In the genomic region with DNA sequence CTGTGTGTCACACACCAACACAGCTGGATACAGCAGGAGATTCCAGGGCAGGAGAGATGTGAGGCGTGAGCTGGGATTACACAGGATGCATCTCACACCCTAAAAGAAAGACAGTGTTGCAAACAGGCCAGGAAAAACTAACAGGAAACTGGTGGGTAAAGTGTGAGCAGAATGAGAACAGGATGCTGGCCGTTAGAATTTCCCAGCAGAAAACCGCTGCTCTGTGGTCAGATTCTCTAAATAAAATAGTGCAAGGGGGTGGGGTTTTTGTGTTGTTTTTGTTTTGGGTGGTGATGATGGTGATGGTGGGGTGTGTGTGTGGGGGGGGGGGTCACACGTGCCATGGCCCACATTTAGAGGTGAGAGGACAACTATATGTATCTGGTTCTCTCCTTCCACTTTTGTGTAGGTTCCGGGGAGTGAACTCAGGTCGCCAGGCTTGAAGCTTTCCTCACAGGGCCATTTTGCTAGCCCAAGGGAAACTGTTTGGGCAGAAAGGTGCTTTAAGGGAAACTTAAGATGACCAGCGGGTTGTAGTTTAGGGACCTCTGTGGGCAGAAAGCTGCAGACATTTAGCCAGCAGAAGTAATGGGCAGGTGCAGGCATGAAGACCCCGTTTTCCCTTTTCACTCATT, we compare ENCODE assay signal across 21 mouse cellular contexts. TPM values are rescaled to one million over a fixed set of nuclear protein-coding genes. Genes with fewer than 3 reads are reported as not detected.
A peak's percentile ranks its signal among the peaks of the same experiment; 100 is the strongest.
DNase-seq lines count a peak whose midpoint lies in the region; ATAC-seq and TF ChIP-seq lines count a peak whose summit lies in the region.
"Had no signal": no experiment of that assay in that cellular context is flagged by ENCODE, and none has a peak within 500 bp of the region (broad histone marks: within the 10 kb centered on the region; RNA-seq: fewer than 3 reads in every experiment).

No protein-coding gene starts in this region.

- H3K4me1 ChIP-seq in lung, embryonic 14.5 days (ENCODE audit: insufficient read depth), result no peaks in the 10 kb centered on the region; the same call in 1 of the 2 replicates
- peaks cover 12% of the 10 kb centered on the region for H3K4me1 ChIP-seq in kidney, embryonic 14.5 days (ENCODE audit: control insufficient read depth, insufficient read depth, low read length)

- no peaks in the 10 kb centered on the region for H3K9me3 ChIP-seq in lung, embryonic 14.5 days (ENCODE audit: low read depth, low read length)
- H3K9me3 ChIP-seq in kidney, embryonic 14.5 days (ENCODE audit: control insufficient read depth, low read length), result no peaks in the 10 kb centered on the region
- H3K9me3 ChIP-seq: intestine, embryonic 15.5 days; limb, embryonic 13.5 days; neural tube, embryonic 12.5 days had no signal

- intact Hi-C loops in gastrocnemius, adult 2 months (cut with DNase I), result no loop called here

- no peak overlapping the region for H3K27ac ChIP-seq in lung, embryonic 14.5 days (ENCODE audit: low read depth)
- no peak overlapping the region for H3K27ac ChIP-seq in kidney, embryonic 14.5 days (ENCODE audit: low read depth, low read length)
- H3K27ac ChIP-seq in gastrocnemius, adult 2 months, result no peak overlapping the region
- H3K27ac ChIP-seq: intestine, embryonic 15.5 days; limb, embryonic 13.5 days; neural tube, embryonic 12.5 days had no signal

- H3K4me3 ChIP-seq in lung, embryonic 14.5 days (ENCODE audit: low read depth, low read length), result no peak overlapping the region
- no peak overlapping the region for H3K4me3 ChIP-seq in kidney, embryonic 14.5 days (ENCODE audit: low read length)
- no peak overlapping the region for H3K4me3 ChIP-seq in gastrocnemius, adult 2 months
- H3K4me3 ChIP-seq: erythroblast, embryonic 14.5 days; intestine, embryonic 15.5 days; neural tube, embryonic 12.5 days had no signal

- no peaks in the 10 kb centered on the region for H3K27me3 ChIP-seq in lung, embryonic 14.5 days (ENCODE audit: insufficient read depth, low read length)
- no peaks in the 10 kb centered on the region for H3K27me3 ChIP-seq in kidney, embryonic 14.5 days (ENCODE audit: control insufficient read depth, insufficient read depth, low read length)
- H3K27me3 ChIP-seq: intestine, embryonic 15.5 days; limb, embryonic 13.5 days; neural tube, embryonic 12.5 days had no signal

- DNase-seq in lung, embryonic 14.5 days, result peak; percentile 40
- no peak for DNase-seq in lung, adult 18-20 months
- peak; percentile 30 to 51 for DNase-seq in CD8-positive naive resting alpha-beta T cell, adult 2 months (ENCODE audit: low read depth in 2 of 2, low spot score in 2 of 2)
- peak; percentile 88 for DNase-seq in induced T-regulatory cell, adult 2 months (ENCODE audit: low read depth)
- peak; percentile 63 for DNase-seq in thymus, postnatal 0 days (ENCODE audit: low spot score)
- no peak for DNase-seq in adrenal gland, adult 8-10 months
- DNase-seq in gastrocnemius, adult 2 months, result no peak
- DNase-seq: cerebellum, postnatal 10 days; heart, adult 18-20 months; heart, postnatal 14 days; kidney, postnatal 25 days; midbrain, embryonic 14.5 days had no signal

- H3K9ac ChIP-seq in lung, embryonic 14.5 days, result no peak overlapping the region
- H3K9ac ChIP-seq in kidney, embryonic 14.5 days (ENCODE audit: low read depth, low read length), result no peak overlapping the region
- H3K9ac ChIP-seq: intestine, embryonic 15.5 days; limb, embryonic 13.5 days; neural tube, embryonic 12.5 days had no signal

- no peak overlapping the region for H3K4me2 ChIP-seq in lung, embryonic 14.5 days
- no peak overlapping the region for H3K4me2 ChIP-seq in kidney, embryonic 14.5 days (replicated peaks; ENCODE audit: low read depth, low read length)
- H3K4me2 ChIP-seq: intestine, embryonic 15.5 days; limb, embryonic 13.5 days; neural tube, embryonic 12.5 days had no signal

- no peak for TF ChIP-seq CTCF in lung, embryonic 14.5 days (IDR thresholded peaks at IDR 0.05; ENCODE audit: low read depth)
- no peak for TF ChIP-seq CTCF in gastrocnemius, adult 2 months (IDR thresholded peaks at IDR 0.05)

- ATAC-seq in lung, embryonic 14.5 days (ENCODE audit: insufficient read depth), result no peak
- no peak for ATAC-seq in kidney, embryonic 14.5 days (ENCODE audit: low FRiP score, low TSS enrichment)
- ATAC-seq: intestine, embryonic 15.5 days had no signal

- H3K36me3 ChIP-seq in lung, embryonic 14.5 days (ENCODE audit: insufficient read depth), result no peaks in the 10 kb centered on the region
- H3K36me3 ChIP-seq in kidney, embryonic 14.5 days (ENCODE audit: control insufficient read depth, insufficient read depth, low read length), result no peaks in the 10 kb centered on the region
- H3K36me3 ChIP-seq: intestine, embryonic 15.5 days; limb, embryonic 13.5 days; neural tube, embryonic 12.5 days had no signal

- 62% methylated on average over 8 of the region's 8 CpGs for WGBS in lung, embryonic 14.5 days
- WGBS in kidney, embryonic 14.5 days, result 65% methylated on average over 8 of the region's 8 CpGs

RNA-seq across cellular contexts. Expression of gene Klrb1c, which starts 7.4 kb away (rescaled TPM):
- 0.26 and 0.32 TPM in 2 replicates for polyA plus RNA-seq in lung, embryonic 14.5 days (2014; fragmentation: Nextera tagmentation; extraction: Ambion mirVana)
- 1.5 and 1.6 TPM in 2 replicates for polyA plus RNA-seq in thymus, postnatal 0 days (2015; fragmentation: Nextera tagmentation; extraction: Ambion mirVana)
- 1 to 10 TPM in 1 of 4 experiments, under 1 TPM in 3; 0.22 to 1.0 (median 0.56) TPM for total RNA-seq in adrenal gland, adult 8-10 months (2022)
- 0.61 TPM in 1 of 2 replicates, not detected in the other for polyA plus RNA-seq in kidney, embryonic 14.5 days (2014; fragmentation: Nextera tagmentation; extraction: Ambion mirVana)
- not detected for total RNA-seq in gastrocnemius, adult 2 months (2021)
- total RNA-seq: heart, adult 18-20 months had no signal
- polyA plus RNA-seq: C2C12; erythroblast, embryonic 14.5 days; frontal cortex, adult 2 months; midbrain, embryonic 14.5 days; neural tube, embryonic 12.5 days had no signal

RNA-seq across cellular contexts. Expression of gene Gm44511, which starts 29.7 kb away (rescaled TPM):
- not detected in 2 replicates for polyA plus RNA-seq in lung, embryonic 14.5 days (2014; fragmentation: Nextera tagmentation; extraction: Ambion mirVana)
- 0.58 and 0.96 TPM in 2 replicates for polyA plus RNA-seq in thymus, postnatal 0 days (2015; fragmentation: Nextera tagmentation; extraction: Ambion mirVana)
- under 1 TPM in 1 of 4 experiments, not detected in 3; 0.54 TPM for total RNA-seq in adrenal gland, adult 8-10 months (2022)
- not detected in 2 replicates for polyA plus RNA-seq in kidney, embryonic 14.5 days (2014; fragmentation: Nextera tagmentation; extraction: Ambion mirVana)
- total RNA-seq in gastrocnemius, adult 2 months (2021), result not detected
- total RNA-seq: adrenal gland, adult 18-20 months; heart, adult 18-20 months; heart, postnatal 14 days had no signal
- polyA plus RNA-seq: C2C12; erythroblast, embryonic 14.5 days; frontal cortex, adult 2 months; intestine, embryonic 15.5 days; limb, embryonic 13.5 days; lung, embryonic 16.5 days; midbrain, embryonic 14.5 days; neural tube, embryonic 12.5 days had no signal

RNA-seq across cellular contexts. Expression of gene Klrb1b, which starts 29.7 kb away (rescaled TPM):
- not detected in 2 replicates for polyA plus RNA-seq in lung, embryonic 14.5 days (2014; fragmentation: Nextera tagmentation; extraction: Ambion mirVana)
- polyA plus RNA-seq in thymus, postnatal 0 days (2015; fragmentation: Nextera tagmentation; extraction: Ambion mirVana), result 0.92 and 1.1 TPM in 2 replicates
- under 1 TPM in 2 of 4 experiments, not detected in 2; 0.17 to 0.31 TPM for total RNA-seq in adrenal gland, adult 8-10 months (2022)
- not detected in 2 replicates for polyA plus RNA-seq in kidney, embryonic 14.5 days (2014; fragmentation: Nextera tagmentation; extraction: Ambion mirVana)
- not detected for total RNA-seq in gastrocnemius, adult 2 months (2021)
- polyA plus RNA-seq: C2C12; frontal cortex, adult 2 months; limb, embryonic 13.5 days; neural tube, embryonic 12.5 days had no signal

Comparison
In these comparisons a context has a peak if more than half of its experiments do, and no peak if none do; other contexts are left out.
1. DNase-seq: peak in lung, embryonic 14.5 days (single experiment), CD8-positive naive resting alpha-beta T cell, adult 2 months (2 of 2), induced T-regulatory cell, adult 2 months (single experiment) and thymus, postnatal 0 days (single experiment); none in lung, adult 18-20 months (0 of 2), adrenal gland, adult 8-10 months (single experiment) and gastrocnemius, adult 2 months (single experiment).